Mouse (Mus musculus) kidney, embryonic 15.5 days (tissue): Measurements from ENCODE around the gene Lrch3. TPM values are rescaled to one million over a fixed set of nuclear protein-coding genes. Genes with fewer than 3 reads are reported as not detected.
"Not testable (repeated sequence)": the region's sequence is repeated elsewhere in the genome, so short reads cannot be mapped to it uniquely, and the experiment has no call there.

ENCODE experiments used
- ATAC-seq: fragments of 200-750 bp; cut with Nextera tagmentation; replicated peaks from 2 replicates; pipeline ENCODE4 v1.8.0; 2017; ENCODE audit warnings: moderate TSS enrichment; ENCODE audit not compliant: low FRiP score
- H3K27ac ChIP-seq: fragments of 300-500 bp; sonication (generic); 2 replicates; pipeline ENCODE4 v1.5.1; 2015; ENCODE audit warnings: mild to moderate bottlenecking, inconsistent platforms
- H3K27me3 ChIP-seq: fragments of 300-500 bp; sonication (generic); 2 replicates; pipeline ENCODE4 v1.6.1; 2015; ENCODE audit warnings: inconsistent platforms
- H3K36me3 ChIP-seq: fragments of 300-500 bp; sonication (generic); 2 replicates; pipeline ENCODE4 v1.6.1; 2015; ENCODE audit warnings: inconsistent platforms
- H3K4me1 ChIP-seq: fragments of 300-500 bp; sonication (generic); 2 replicates; pipeline ENCODE4 v1.6.1; 2015; ENCODE audit warnings: inconsistent platforms
- H3K4me2 ChIP-seq: fragments of 300-500 bp; sonication (generic); 2 replicates; pipeline ENCODE4 v1.6.1; 2015; ENCODE audit warnings: moderate library complexity, mild to moderate bottlenecking, inconsistent platforms
- H3K4me3 ChIP-seq: fragments of 300-500 bp; sonication (generic); replicated peaks from 2 replicates; pipeline ENCODE4 v1.5.1; 2015; ENCODE audit warnings: mild to moderate bottlenecking, inconsistent platforms
- H3K9ac ChIP-seq: fragments of 300-500 bp; sonication (generic); 2 replicates; pipeline ENCODE4 v1.6.1; 2015; ENCODE audit warnings: mild to moderate bottlenecking, inconsistent platforms
- H3K9me3 ChIP-seq: fragments of 300-500 bp; sonication (generic); replicated peaks from 2 replicates; pipeline ENCODE4 v1.6.1; 2016; ENCODE audit warnings: inconsistent platforms
- WGBS: fragments of 180-500 bp; shearing (Covaris S2); methylation state at CpG from one replicate; pipeline ENCODE4 v1.1.7; 2015; ENCODE audit warnings: mixed read lengths; 5-methylcytosine and 5-hydroxymethylcytosine counted together
- polyA plus RNA-seq: library from polyadenylated mRNA; unstranded; fragments of >200 nt; fragmentation: Nextera tagmentation; extraction: Ambion mirVana; gene quantifications from 2 replicates; pipeline ENCODE4 v1.2.1, GENCODE M21; 2015

The Lrch3 gene
- polyA plus RNA-seq, 1 experiment from 2014 or later: 25.9 TPM

- not testable (repeated sequence) for H3K9ac ChIP-seq, H3K4me2 ChIP-seq, H3K9me3 ChIP-seq, H3K27ac ChIP-seq, H3K27me3 ChIP-seq, ATAC-seq
- Histone ChIP-seq H3K4me3 (peak overlapping the region; percentile 97; the same call in 1 of the 2 replicates), H3K36me3 (peaks cover 33% of the 10 kb centered on the region), H3K4me1 (peaks cover 40% of the 10 kb centered on the region)
- 87% methylated on average over 9 of the region's 9 CpGs for WGBS
Measured at GRCm38 (mm10) chr16:33058656-33059055, 144.8 kb downstream of the Lrch3 start.

GRCm38 (mm10) chr16:33059471-33059870 lies 145.6 kb downstream of the Lrch3 start:
- H3K4me1 ChIP-seq: peaks cover 43% of the 10 kb centered on the region
- WGBS: 74% methylated on average over 1 of the region's 1 CpGs
- H3K27ac ChIP-seq: no peak overlapping the region
- no peak overlapping the region for H3K9ac ChIP-seq
- no peak for ATAC-seq
- no peak overlapping the region for H3K4me3 ChIP-seq
- no peak overlapping the region for H3K4me2 ChIP-seq
- no peaks in the 10 kb centered on the region for H3K9me3 ChIP-seq
- peaks cover 33% of the 10 kb centered on the region for H3K36me3 ChIP-seq
- no peaks in the 10 kb centered on the region for H3K27me3 ChIP-seq

GRCm38 (mm10) chr16:33060926-33061325 lies 147.0 kb downstream of the Lrch3 start:
- peaks cover 33% of the 10 kb centered on the region for H3K36me3 ChIP-seq
- no peak overlapping the region for H3K4me3 ChIP-seq
- no peaks in the 10 kb centered on the region for H3K9me3 ChIP-seq
- H3K27me3 ChIP-seq: no peaks in the 10 kb centered on the region
- H3K4me1 ChIP-seq: peaks cover 39% of the 10 kb centered on the region
- no peak for ATAC-seq
- WGBS: 83% methylated on average over 2 of the region's 2 CpGs
- H3K9ac ChIP-seq: no peak overlapping the region
- no peak overlapping the region for H3K27ac ChIP-seq
- H3K4me2 ChIP-seq: no peak overlapping the region

GRCm38 (mm10) chr16:33061400-33061799 lies 147.5 kb downstream of the Lrch3 start:
- H3K36me3 ChIP-seq: peaks cover 33% of the 10 kb centered on the region
- ATAC-seq: no peak
- H3K27me3 ChIP-seq: no peaks in the 10 kb centered on the region
- peaks cover 39% of the 10 kb centered on the region for H3K4me1 ChIP-seq
- H3K9ac ChIP-seq: no peak overlapping the region; the same call in 1 of the 2 replicates
- peak overlapping the region; percentile 75 for H3K4me3 ChIP-seq
- no peaks in the 10 kb centered on the region for H3K9me3 ChIP-seq
- peak overlapping the region; percentile 84 for H3K4me2 ChIP-seq
- peak overlapping the region; percentile 87 for H3K27ac ChIP-seq
- WGBS: 50% methylated on average over 11 of the region's 11 CpGs

- no peaks in the 10 kb centered on the region for H3K27me3 ChIP-seq
- no peaks in the 10 kb centered on the region for H3K9me3 ChIP-seq
- peak within 1 kb of the TSS; percentile 84 for H3K4me2 ChIP-seq
- H3K4me1 ChIP-seq: peaks cover 39% of the 10 kb centered on the region
- H3K4me3 ChIP-seq: peak within 1 kb of the TSS; percentile 75
- peak; percentile 98 for ATAC-seq
- peak within 1 kb of the TSS; percentile 87 for H3K27ac ChIP-seq
- peak within 1 kb of the TSS; percentile 63 for H3K9ac ChIP-seq
- under 1% methylated on average over 64 of the region's 64 CpGs for WGBS
- H3K36me3 ChIP-seq: peaks cover 33% of the 10 kb centered on the region
Measured at GRCm38 (mm10) chr16:33062024-33062681, 148.3 kb downstream of the Lrch3 start, which contains the start of gene Lmln. TSS of gene Lmln (plus strand) at chr16:33062521.

GRCm38 (mm10) chr16:33062682-33063131 lies 148.8 kb downstream of the Lrch3 start:
- Histone ChIP-seq H3K4me2 (peak overlapping the region; percentile 84), H3K4me3 (peak overlapping the region; percentile 75), H3K9me3 (no peaks in the 10 kb centered on the region), H3K27me3 (no peaks in the 10 kb centered on the region), H3K9ac (peak overlapping the region; percentile 63), H3K36me3 (peaks cover 33% of the 10 kb centered on the region), H3K27ac (peak overlapping the region; percentile 87), H3K4me1 (peaks cover 39% of the 10 kb centered on the region)
- peak; percentile 77 for ATAC-seq
- whole genome bisulfite sequencing: under 1% methylated on average over 35 of the region's 35 CpGs

GRCm38 (mm10) chr16:33063267-33063666 lies 149.4 kb downstream of the Lrch3 start:
- no peaks in the 10 kb centered on the region for H3K27me3 ChIP-seq
- H3K36me3 ChIP-seq: peaks cover 28% of the 10 kb centered on the region
- no peak for ATAC-seq
- peak overlapping the region; percentile 75 for H3K4me3 ChIP-seq
- H3K9ac ChIP-seq: 0 out of 2 replicates have a peak overlapping the region, but pooled peaks have one; percentile 63
- no peaks in the 10 kb centered on the region for H3K9me3 ChIP-seq
- no peak overlapping the region; the same call in 1 of the 2 replicates for H3K27ac ChIP-seq
- peaks cover 34% of the 10 kb centered on the region for H3K4me1 ChIP-seq
- 27% methylated on average over 7 of the region's 7 CpGs for WGBS
- peak overlapping the region; percentile 84 for H3K4me2 ChIP-seq

GRCm38 (mm10) chr16:33064636-33065035 lies 150.7 kb downstream of the Lrch3 start:
- no peak for ATAC-seq
- Histone ChIP-seq H3K4me1 (peaks cover 21% of the 10 kb centered on the region), H3K4me2 (no peak overlapping the region), H3K4me3 (no peak overlapping the region), H3K27ac (no peak overlapping the region), H3K27me3 (no peaks in the 10 kb centered on the region), H3K9me3 (no peaks in the 10 kb centered on the region), H3K9ac (no peak overlapping the region), H3K36me3 (peaks cover 15% of the 10 kb centered on the region)
- 76% methylated on average over 9 of the region's 9 CpGs for WGBS

Other genes with a start within 250 kb of the Lrch3 start
- gene Muc4, start 178.2 kb upstream of the Lrch3 start, polyA plus RNA-seq: 0.06 and 0.25 TPM in 2 replicates
- 4.4 and 4.6 TPM in 2 replicates for gene Muc20, start 116.7 kb upstream of the Lrch3 start, polyA plus RNA-seq
- not detected in 2 replicates for gene Smbd1, start 103.6 kb upstream of the Lrch3 start, polyA plus RNA-seq
- gene Fyttd1, start 36.6 kb upstream of the Lrch3 start, polyA plus RNA-seq: 98.7 and 113 TPM in 2 replicates
- 17.8 and 21.9 TPM in 2 replicates for gene Rubcn, start 36.3 kb upstream of the Lrch3 start, polyA plus RNA-seq
- 3.9 and 4.2 TPM in 2 replicates for gene Iqcg, start 142.1 kb downstream of the Lrch3 start, polyA plus RNA-seq
- 999 and 1,117 TPM in 2 replicates for gene Rpl35a, start 142.4 kb downstream of the Lrch3 start, polyA plus RNA-seq
- 2.3 and 4.1 TPM in 2 replicates for gene Lmln, start 148.4 kb downstream of the Lrch3 start, polyA plus RNA-seq